Mouse (Mus musculus) forebrain, embryonic 13.5 days (tissue): ENCODE data around the gene Rabl3. TPM values are rescaled to one million over a fixed set of nuclear protein-coding genes. Genes with fewer than 3 reads are reported as not detected.

Source experiments
- ATAC-seq: fragments of 200-750 bp; cut with Nextera tagmentation; 2 replicates; pipeline ENCODE4 v1.8.0; 2017
- H3K27ac ChIP-seq: fragments of 300-500 bp; sonication (generic); 2 replicates; pipeline ENCODE4 v1.5.1; 2015; ENCODE audit warnings: inconsistent platforms, mild to moderate bottlenecking, moderate library complexity
- H3K27me3 ChIP-seq: fragments of 300-500 bp; sonication (generic); 2 replicates; pipeline ENCODE4 v1.6.1; 2015; ENCODE audit warnings: mild to moderate bottlenecking, inconsistent platforms
- H3K36me3 ChIP-seq: fragments of 300-500 bp; sonication (generic); 2 replicates; pipeline ENCODE4 v1.6.1; 2015; ENCODE audit warnings: mild to moderate bottlenecking, inconsistent platforms; ENCODE audit not compliant: poor library complexity, severe bottlenecking
- H3K4me1 ChIP-seq: fragments of 300-500 bp; sonication (generic); 2 replicates; pipeline ENCODE4 v1.6.1; 2015; ENCODE audit warnings: inconsistent platforms
- H3K4me2 ChIP-seq: fragments of 300-500 bp; sonication (generic); 2 replicates; pipeline ENCODE4 v1.6.1; 2015; ENCODE audit warnings: inconsistent platforms, mild to moderate bottlenecking, moderate library complexity
- H3K4me3 ChIP-seq: fragments of 300-500 bp; sonication (generic); 2 replicates; pipeline ENCODE4 v1.5.1; 2015; ENCODE audit warnings: mild to moderate bottlenecking, inconsistent platforms
- H3K9ac ChIP-seq: fragments of 300-500 bp; sonication (generic); 2 replicates; pipeline ENCODE4 v1.6.1; 2015; ENCODE audit warnings: mild to moderate bottlenecking, inconsistent platforms
- H3K9me3 ChIP-seq: fragments of 300-500 bp; sonication (generic); replicated peaks from 2 replicates; pipeline ENCODE4 v1.6.1; 2016; ENCODE audit warnings: inconsistent platforms
- WGBS: fragments of 180-500 bp; shearing (Covaris S2); methylation state at CpG from one replicate; pipeline ENCODE4 v1.1.7; 2015; 5-methylcytosine and 5-hydroxymethylcytosine counted together
- polyA plus RNA-seq: library from polyadenylated mRNA; unstranded; fragments of >200 nt; fragmentation: Nextera tagmentation; extraction: Ambion mirVana; gene quantifications from 2 replicates; pipeline ENCODE4 v1.2.1, GENCODE M21; 2015

The Rabl3 gene
- polyA plus RNA-seq, 1 experiment from 2014 or later = 25.9 TPM

- Histone ChIP-seq H3K36me3 (no peaks in the 10 kb centered on the region), H3K9me3 (no peaks in the 10 kb centered on the region), H3K27me3 (no peaks in the 10 kb centered on the region), H3K27ac (no peak overlapping the region), H3K4me3 (no peak overlapping the region), H3K4me2 (no peak overlapping the region), H3K4me1 (no peaks in the 10 kb centered on the region), H3K9ac (no peak overlapping the region)
- ATAC-seq = no peak
- WGBS = 92% methylated on average over 6 of the region's 6 CpGs
Measured at GRCm38 (mm10) chr16:37604243-37604642, 64.6 kb downstream of the Rabl3 start.

DNA sequence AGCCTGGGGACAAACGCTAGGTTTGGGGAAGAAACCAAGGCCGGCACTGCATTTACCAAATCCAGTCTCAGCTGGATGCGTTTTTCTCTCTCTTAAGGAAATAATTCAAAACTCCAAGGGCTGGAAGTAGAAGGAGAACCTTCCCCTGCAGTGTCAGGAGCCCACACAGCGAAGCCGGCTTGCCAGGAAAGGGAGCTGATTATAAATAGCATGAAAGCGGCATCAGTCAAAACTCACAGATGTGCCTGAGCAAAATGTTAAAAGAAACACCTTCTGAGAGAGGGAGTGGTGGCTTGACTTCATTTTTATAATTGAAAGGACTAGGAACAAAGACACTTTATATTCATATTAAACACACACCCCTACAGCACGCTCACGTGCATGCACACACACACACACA, 70.6 kb downstream of the Rabl3 start:
- Histone ChIP-seq H3K4me3 (no peak overlapping the region), H3K4me1 (no peaks in the 10 kb centered on the region), H3K4me2 (no peak overlapping the region), H3K27ac (no peak overlapping the region), H3K9ac (no peak overlapping the region), H3K36me3 (no peaks in the 10 kb centered on the region), H3K27me3 (no peaks in the 10 kb centered on the region), H3K9me3 (no peaks in the 10 kb centered on the region)
- ATAC-seq = no peak
- WGBS = 80% methylated on average over 8 of the region's 8 CpGs

DNA sequence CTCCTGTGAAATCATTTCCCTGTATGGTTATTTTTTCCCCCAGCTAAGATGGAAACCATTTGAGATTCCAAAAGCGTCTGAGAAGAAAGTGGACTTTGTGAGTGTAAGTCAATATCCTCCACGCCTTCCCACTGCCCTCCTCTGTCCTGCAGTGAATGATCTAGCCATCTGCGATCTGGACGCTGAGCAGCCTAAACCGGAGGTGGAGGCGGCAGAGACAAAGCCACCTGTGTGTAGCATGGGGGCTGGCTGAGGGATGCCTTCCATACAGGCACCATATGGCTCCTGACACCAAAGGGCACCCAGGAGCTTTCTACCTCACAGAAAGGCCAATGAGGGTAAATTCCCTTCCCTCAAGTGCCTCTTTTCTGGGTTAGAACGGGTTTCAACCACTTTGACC, 71.4 kb downstream of the Rabl3 start:
- H3K4me2 ChIP-seq = no peak overlapping the region
- H3K27me3 ChIP-seq = no peaks in the 10 kb centered on the region
- H3K4me1 ChIP-seq = no peaks in the 10 kb centered on the region
- no peak overlapping the region for H3K9ac ChIP-seq
- ATAC-seq = no peak
- H3K4me3 ChIP-seq = no peak overlapping the region
- no peaks in the 10 kb centered on the region for H3K9me3 ChIP-seq
- H3K27ac ChIP-seq = no peak overlapping the region
- H3K36me3 ChIP-seq = no peaks in the 10 kb centered on the region
- WGBS = 83% methylated on average over 7 of the region's 7 CpGs

DNA sequence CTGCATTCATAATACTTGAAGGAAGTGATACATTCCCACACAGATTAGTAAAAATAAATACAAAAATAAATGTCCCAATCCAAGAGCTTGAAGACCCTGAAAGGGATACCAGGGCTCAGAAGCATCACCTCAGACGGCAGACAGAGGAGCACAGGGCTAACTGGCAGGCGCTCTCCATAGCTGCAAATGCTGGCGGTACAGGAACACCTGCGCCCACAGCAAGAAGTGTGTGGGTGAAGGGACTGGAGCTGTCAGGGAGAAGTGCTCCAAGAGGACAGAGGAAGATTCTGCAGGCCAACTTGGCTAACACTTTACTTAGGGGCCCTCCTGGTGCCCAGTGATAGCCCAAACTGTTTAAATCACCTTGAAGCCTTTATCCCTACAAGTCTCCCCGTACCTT, 72.3 kb downstream of the Rabl3 start:
- Histone ChIP-seq H3K27ac (no peak overlapping the region), H3K4me3 (no peak overlapping the region), H3K4me1 (no peaks in the 10 kb centered on the region), H3K9ac (no peak overlapping the region), H3K27me3 (no peaks in the 10 kb centered on the region), H3K9me3 (no peaks in the 10 kb centered on the region), H3K4me2 (no peak overlapping the region), H3K36me3 (no peaks in the 10 kb centered on the region)
- 89% methylated on average over 5 of the region's 5 CpGs for WGBS
- no peak for ATAC-seq

GRCm38 (mm10) chr16:37614540-37614939, 74.9 kb downstream of the Rabl3 start:
- H3K27me3 ChIP-seq = no peaks in the 10 kb centered on the region

GRCm38 (mm10) chr16:37615429-37615828, 75.7 kb downstream of the Rabl3 start:
- no peaks in the 10 kb centered on the region for H3K27me3 ChIP-seq

More at GRCm38 (mm10) chr16:37614540-37614939, 74.9 kb downstream of the Rabl3 start:
- no peak overlapping the region for H3K9ac ChIP-seq
- no peaks in the 10 kb centered on the region for H3K36me3 ChIP-seq
- H3K27ac ChIP-seq = no peak overlapping the region
- peaks cover 10% of the 10 kb centered on the region; the same call in 1 of the 2 replicates for H3K4me1 ChIP-seq
- no peaks in the 10 kb centered on the region for H3K9me3 ChIP-seq
- H3K4me3 ChIP-seq = no peak overlapping the region
- ATAC-seq = no peak
- no peak overlapping the region for H3K4me2 ChIP-seq
- 93% methylated on average over 9 of the region's 9 CpGs for WGBS

GRCm38 (mm10) chr16:37616104-37616503, 76.4 kb downstream of the Rabl3 start:
- Histone ChIP-seq H3K4me3 (no peak overlapping the region), H3K9me3 (no peaks in the 10 kb centered on the region), H3K9ac (no peak overlapping the region), H3K36me3 (no peaks in the 10 kb centered on the region), H3K27me3 (no peaks in the 10 kb centered on the region), H3K27ac (no peak overlapping the region), H3K4me2 (no peak overlapping the region), H3K4me1 (peaks cover 10% of the 10 kb centered on the region; the same call in 1 of the 2 replicates)
- WGBS = 84% methylated on average over 8 of the region's 8 CpGs
- ATAC-seq = no peak

More at GRCm38 (mm10) chr16:37615429-37615828, 75.7 kb downstream of the Rabl3 start:
- Histone ChIP-seq H3K4me2 (no peak overlapping the region), H3K9me3 (no peaks in the 10 kb centered on the region), H3K9ac (no peak overlapping the region), H3K27ac (no peak overlapping the region), H3K36me3 (no peaks in the 10 kb centered on the region), H3K4me1 (peaks cover 10% of the 10 kb centered on the region; the same call in 1 of the 2 replicates), H3K4me3 (no peak overlapping the region)
- WGBS = 86% methylated on average over 8 of the region's 8 CpGs
- no peak for ATAC-seq

- H3K27me3 ChIP-seq = no peaks in the 10 kb centered on the region
- H3K4me1 ChIP-seq = peaks cover 10% of the 10 kb centered on the region; the same call in 1 of the 2 replicates
- H3K9ac ChIP-seq = no peak overlapping the region
- H3K4me3 ChIP-seq = no peak overlapping the region
- 38% methylated on average over 3 of the region's 3 CpGs for WGBS
- no peaks in the 10 kb centered on the region for H3K9me3 ChIP-seq
- H3K36me3 ChIP-seq = no peaks in the 10 kb centered on the region
- H3K4me2 ChIP-seq = no peak overlapping the region
- peak; percentile 66 for ATAC-seq
- H3K27ac ChIP-seq = no peak overlapping the region
Measured at GRCm38 (mm10) chr16:37617695-37618094, 78.0 kb downstream of the Rabl3 start.

Other genes starting within 250 kb of the Rabl3 start
- 4.5 and 4.7 TPM in 2 replicates for gene Stxbp5l, start 154.9 kb upstream of the Rabl3 start, polyA plus RNA-seq
- 41.9 and 43.0 TPM in 2 replicates for gene Gtf2e1, start 96 bp upstream of the Rabl3 start, polyA plus RNA-seq
- 0.27 and 0.38 TPM in 2 replicates for gene Hgd, start 40.3 kb downstream of the Rabl3 start, polyA plus RNA-seq
- 59.4 and 75.9 TPM in 2 replicates for gene Ndufb4, start 114.6 kb downstream of the Rabl3 start, polyA plus RNA-seq
- gene Fstl1, start 237.0 kb downstream of the Rabl3 start, polyA plus RNA-seq = 81.8 and 82.7 TPM in 2 replicates